Mouse (Mus musculus) MEL (cell line): ENCODE results near the gene Fam196b. TPM values are rescaled to one million over a fixed set of nuclear protein-coding genes. Genes with fewer than 3 reads are reported as not detected.

Experiments used
- DNase-seq: peaks from one replicate; pipeline ENCODE4 v3.0.0; 2011; ENCODE audit warnings: low read depth, low spot score
- H3K27ac ChIP-seq: 2 replicates; pipeline ENCODE4 v1.5.1; 2012; ENCODE audit warnings: low read depth, mild to moderate bottlenecking, control low read depth, low read length, moderate library complexity; ENCODE audit not compliant: control insufficient read depth
- H3K27me3 ChIP-seq, 2 experiments: fragments of 150-350 bp in 1 of 2; sonication (generic) in 1 of 2; 2 replicates each; pipeline ENCODE4 v1.6.1; 2012; ENCODE audit warnings: low read length in 2 of 2, mild to moderate bottlenecking in 2 of 2, improper control_type of control experiment in 1 of 2, moderate library complexity in 1 of 2; ENCODE audit not compliant: insufficient read depth in 2 of 2, control insufficient read depth in 1 of 2
- H3K36me3 ChIP-seq, 2 experiments: 2 replicates each; pipeline ENCODE4 v1.6.1; 2012 to 2014; ENCODE audit warnings: low read length in 2 of 2, improper control_type of control experiment in 1 of 2, inconsistent platforms in 1 of 2, mild to moderate bottlenecking in 1 of 2; ENCODE audit not compliant: insufficient read depth in 2 of 2, control insufficient read depth in 1 of 2
- H3K4me1 ChIP-seq, 2 experiments: fragments of 150-350 bp in 1 of 2; sonication (generic) in 1 of 2; 2 replicates each; pipeline ENCODE4 v1.6.1; 2012; ENCODE audit warnings: low read length in 2 of 2, improper control_type of control experiment in 1 of 2, mild to moderate bottlenecking in 1 of 2; ENCODE audit not compliant: insufficient read depth in 2 of 2, control insufficient read depth in 1 of 2
- H3K4me3 ChIP-seq, 2 experiments: fragments of 150-350 bp in 1 of 2; sonication (generic) in 1 of 2; 2 replicates each; pipeline ENCODE4 v1.5.1; 2012; ENCODE audit warnings: low read depth in 2 of 2, low read length in 2 of 2, mild to moderate bottlenecking in 2 of 2, moderate library complexity in 2 of 2, control low read depth in 1 of 2, improper control_type of control experiment in 1 of 2; ENCODE audit not compliant: control insufficient read depth in 1 of 2, insufficient read depth in 1 of 2
- H3K79me2 ChIP-seq: 2 replicates; pipeline ENCODE4 v1.6.1; 2012; ENCODE audit warnings: mild to moderate bottlenecking, low read length, moderate library complexity; ENCODE audit not compliant: control insufficient read depth, poor library complexity, insufficient read depth
- H3K9ac ChIP-seq: 2 replicates; pipeline ENCODE4 v1.6.1; 2012; ENCODE audit warnings: low read depth, mild to moderate bottlenecking, control low read depth, low read length, moderate library complexity; ENCODE audit not compliant: control insufficient read depth, poor library complexity, severe bottlenecking
- H3K9me3 ChIP-seq: fragments of 150-350 bp; sonication (generic); replicated peaks from 2 replicates; pipeline ENCODE4 v1.6.1; 2012; ENCODE audit warnings: mild to moderate bottlenecking, low read length, improper control_type of control experiment, moderate library complexity; ENCODE audit not compliant: insufficient read depth
- BHLHE40 ChIP-seq: IDR thresholded peaks from 2 replicates; pipeline ENCODE4 v1.6.1; 2012; ENCODE audit warnings: low read depth, mild to moderate bottlenecking, inconsistent platforms, low read length, improper control_type of control experiment, borderline replicate concordance
- CHD1 ChIP-seq: IDR thresholded peaks from 2 replicates; pipeline ENCODE4 v1.6.1; 2012; ENCODE audit warnings: low read depth, mild to moderate bottlenecking, inconsistent platforms, low read length, improper control_type of control experiment
- E2F4 ChIP-seq: IDR thresholded peaks from 2 replicates; pipeline ENCODE4 v1.6.1; 2011; ENCODE audit warnings: low read depth, low read length, improper control_type of control experiment, borderline replicate concordance
- ELF1 ChIP-seq: IDR thresholded peaks from 2 replicates; pipeline ENCODE4 v1.6.1; 2014; ENCODE audit warnings: low read depth, mild to moderate bottlenecking, inconsistent platforms, low read length, improper control_type of control experiment, moderate library complexity
- EP300 ChIP-seq, 2 experiments: IDR thresholded peaks; 2 replicates each; pipeline ENCODE4 v1.6.1; 2011; ENCODE audit warnings: improper control_type of control experiment in 2 of 2, low read length in 2 of 2, low read depth in 1 of 2, mild to moderate bottlenecking in 1 of 2
- GABPA ChIP-seq: IDR thresholded peaks from 2 replicates; pipeline ENCODE4 v1.6.1; 2012; ENCODE audit warnings: low read depth, mild to moderate bottlenecking, inconsistent platforms, low read length, improper control_type of control experiment, moderate library complexity
- GATA1 ChIP-seq: IDR thresholded peaks from 2 replicates; pipeline ENCODE4 v1.6.1; 2011; ENCODE audit warnings: low read depth, low read length, improper control_type of control experiment
- JUND ChIP-seq: IDR thresholded peaks from 2 replicates; pipeline ENCODE4 v1.6.1; 2011; ENCODE audit warnings: low read depth, mild to moderate bottlenecking, improper control_type of control experiment, low read length
- MAX ChIP-seq: IDR thresholded peaks from 2 replicates; pipeline ENCODE4 v1.6.1; 2011; ENCODE audit warnings: low read length, improper control_type of control experiment
- MEF2A ChIP-seq: IDR thresholded peaks from 2 replicates; pipeline ENCODE4 v1.6.1; 2014; ENCODE audit warnings: low read depth, mild to moderate bottlenecking, inconsistent platforms, low read length, improper control_type of control experiment; ENCODE audit not compliant: poor library complexity, insufficient replicate concordance, severe bottlenecking; ENCODE audit errors: extremely low read depth
- MXI1 ChIP-seq: IDR thresholded peaks from 2 replicates; pipeline ENCODE4 v1.6.1; 2011; ENCODE audit warnings: mild to moderate bottlenecking, low read depth, low read length, improper control_type of control experiment
- MYC ChIP-seq: IDR thresholded peaks from 2 replicates; pipeline ENCODE4 v1.6.1; 2011; ENCODE audit warnings: low read depth, mild to moderate bottlenecking, low read length, improper control_type of control experiment, moderate library complexity
- NELFE ChIP-seq: IDR thresholded peaks from 2 replicates; pipeline ENCODE4 v1.6.1; 2011; ENCODE audit warnings: low read depth, low read length, improper control_type of control experiment
- NRF1 ChIP-seq: IDR thresholded peaks from 2 replicates; pipeline ENCODE4 v1.6.1; 2014; ENCODE audit warnings: low read depth, mild to moderate bottlenecking, inconsistent platforms, low read length, improper control_type of control experiment, moderate library complexity; ENCODE audit not compliant: poor library complexity, insufficient read depth, severe bottlenecking
- POLR2AphosphoS5 ChIP-seq: IDR thresholded peaks from 2 replicates; pipeline ENCODE4 v1.6.1; 2012; ENCODE audit warnings: low read depth, borderline replicate concordance, mild to moderate bottlenecking, inconsistent platforms, low read length, moderate library complexity, mixed read lengths
- RAD21 ChIP-seq: IDR thresholded peaks from 2 replicates; pipeline ENCODE4 v1.6.1; 2011; ENCODE audit warnings: mild to moderate bottlenecking, low read depth, low read length, improper control_type of control experiment
- RCOR1 ChIP-seq: IDR thresholded peaks from 2 replicates; pipeline ENCODE4 v1.6.1; 2012; ENCODE audit warnings: low read depth, mild to moderate bottlenecking, inconsistent platforms, low read length, improper control_type of control experiment
- SMC3 ChIP-seq: IDR thresholded peaks from 2 replicates; pipeline ENCODE4 v1.6.1; 2011; ENCODE audit warnings: low read depth, low read length, improper control_type of control experiment
- TAL1 ChIP-seq: IDR thresholded peaks from 2 replicates; pipeline ENCODE4 v1.6.1; 2012; ENCODE audit warnings: mild to moderate bottlenecking, inconsistent platforms, low read length, moderate library complexity, mixed read lengths
- TBP ChIP-seq: IDR thresholded peaks from 2 replicates; pipeline ENCODE4 v1.8.0; 2011; ENCODE audit warnings: low read depth, low read length, improper control_type of control experiment
- USF1 ChIP-seq: IDR thresholded peaks from 2 replicates; pipeline ENCODE4 v1.6.1; 2014; ENCODE audit warnings: low read depth, mild to moderate bottlenecking, inconsistent platforms, low read length, improper control_type of control experiment, moderate library complexity
- USF2 ChIP-seq, 2 experiments: IDR thresholded peaks; 2 replicates each; pipeline ENCODE4 v1.6.1; 2011 to 2012; ENCODE audit warnings: improper control_type of control experiment in 2 of 2, low read length in 2 of 2, borderline replicate concordance in 1 of 2, inconsistent platforms in 1 of 2, low read depth in 1 of 2, mild to moderate bottlenecking in 1 of 2; ENCODE audit not compliant: insufficient read depth in 1 of 2
- ZKSCAN1 ChIP-seq: IDR thresholded peaks from 2 replicates; pipeline ENCODE4 v1.6.1; 2012; ENCODE audit warnings: low read depth, mild to moderate bottlenecking, inconsistent platforms, low read length, improper control_type of control experiment, moderate library complexity
- ZMIZ1 ChIP-seq: IDR thresholded peaks from 2 replicates; pipeline ENCODE4 v1.6.1; 2012; ENCODE audit warnings: low read depth, mild to moderate bottlenecking, inconsistent platforms, low read length, improper control_type of control experiment, moderate library complexity
- ZNF384 ChIP-seq: IDR thresholded peaks from 2 replicates; pipeline ENCODE4 v1.6.1; 2012; ENCODE audit warnings: low read depth, mild to moderate bottlenecking, inconsistent platforms, low read length, improper control_type of control experiment
- polyA plus RNA-seq, 2 experiments: library from polyadenylated mRNA; stranded (reverse) in 1 of 2; unstranded in 1 of 2; fragments of >175 nt in 1 of 2; fragments of >200 nt in 1 of 2; gene quantifications; 2 replicates each; pipeline versions ENCODE4 v1.2.1 to v1.2.4; 2012; ENCODE audit warnings: low replicate concordance in 2 of 2, low read depth in 1 of 2; ENCODE audit not compliant: insufficient read length in 2 of 2, insufficient read depth in 1 of 2, missing spikeins in 1 of 2
- total RNA-seq: library from RNA; depleted of rRNA; stranded (reverse); fragments of 300-350 nt; gene quantifications from 2 replicates; pipeline ENCODE4 v1.2.3, GENCODE M21; 2012

Fam196b gene
- total and polyA plus RNA-seq, 3 experiments, result 0.10 to 0.23 TPM; not detected in 1

GRCm38 (mm10) chr11:34389261-34390116 is 74.9 kb downstream of the Fam196b start:
- Histone ChIP-seq H3K4me1 (peaks cover 3 to 10% of the 10 kb centered on the region in 2 experiments; a peak in 3 of 4 replicates), H3K4me3 (no peak overlapping the region), H3K36me3 (peaks cover 5 to 8% of the 10 kb centered on the region in 2 experiments), H3K9ac (no peak overlapping the region), H3K27me3 (no peaks in the 10 kb centered on the region), H3K9me3 (no peaks in the 10 kb centered on the region), H3K79me2 (no peaks in the 10 kb centered on the region), H3K27ac (no peak overlapping the region)
- TF ChIP-seq BHLHE40 (no peak), ZNF384 (no peak), EP300 (IDR thresholded peaks at IDR 0.05; ENCODE audit: low read depth in 1 of 2, low read length in 2 of 2) (peak; percentile 42 to 87; a peak in 3 of 4 replicates), GATA1 (peak; percentile 23; the same call in 1 of the 2 replicates), USF2 (IDR thresholded peaks at IDR 0.05; ENCODE audit: borderline replicate concordance in 1 of 2, insufficient read depth in 1 of 2, low read depth in 1 of 2, low read length in 2 of 2) (no peak), JUND (no peak), NELFE (no peak), MYC (0 out of 2 replicates have a peak, but pooled peaks have one; percentile 28), GABPA (no peak), TAL1 (no peak), E2F4 (no peak), ZMIZ1 (no peak), POLR2AphosphoS5 (no peak), RAD21 (no peak; the same call in 1 of the 2 replicates), TBP (0 out of 2 replicates have a peak, but pooled peaks have one; percentile 42), ELF1 (peak; percentile 59; the same call in 1 of the 2 replicates), SMC3 (peak; percentile 12; the same call in 1 of the 2 replicates), USF1 (no peak), RCOR1 (peak; percentile 91), MEF2A (no peak), CHD1 (no peak), MAX (peak; percentile 35; the same call in 1 of the 2 replicates), NRF1 (no peak), ZKSCAN1 (peak; percentile 99), MXI1 (0 out of 2 replicates have a peak, but pooled peaks have one; percentile 15)
- DNase-seq, result peak; percentile 91
